Mouse (Mus musculus) liver, embryonic 12.5 days (tissue): ENCODE measurements around the gene Hyal6. TPM values are rescaled to one million over a fixed set of nuclear protein-coding genes. Genes with fewer than 3 reads are reported as not detected.

Source experiments
- ATAC-seq: fragments of 200-750 bp; cut with Nextera tagmentation; 2 replicates; pipeline ENCODE4 v1.8.0; 2017; ENCODE audit warnings: moderate number of reproducible peaks, mild to moderate bottlenecking, moderate library complexity
- H3K27ac ChIP-seq: fragments of 300-500 bp; sonication (generic); 2 replicates; pipeline ENCODE4 v1.5.1; 2016; ENCODE audit warnings: mild to moderate bottlenecking
- H3K27me3 ChIP-seq: fragments of 300-500 bp; sonication (generic); replicated peaks from 2 replicates; pipeline ENCODE4 v1.6.1; 2016; ENCODE audit warnings: mild to moderate bottlenecking, moderate library complexity
- H3K36me3 ChIP-seq: fragments of 300-500 bp; sonication (generic); 2 replicates; pipeline ENCODE4 v1.6.1; 2016; ENCODE audit warnings: mild to moderate bottlenecking, moderate library complexity
- H3K4me1 ChIP-seq: fragments of 300-500 bp; sonication (generic); 2 replicates; pipeline ENCODE4 v1.6.1; 2016
- H3K4me2 ChIP-seq: fragments of 300-500 bp; sonication (generic); 2 replicates; pipeline ENCODE4 v1.6.1; 2016; ENCODE audit warnings: mild to moderate bottlenecking, moderate library complexity
- H3K4me3 ChIP-seq: fragments of 300-500 bp; sonication (generic); 2 replicates; pipeline ENCODE4 v1.5.1; 2016; ENCODE audit warnings: mild to moderate bottlenecking, moderate library complexity
- H3K9ac ChIP-seq: fragments of 300-500 bp; sonication (generic); 2 replicates; pipeline ENCODE4 v1.6.1; 2016; ENCODE audit warnings: mild to moderate bottlenecking, moderate library complexity
- H3K9me3 ChIP-seq: fragments of 300-500 bp; sonication (generic); replicated peaks from 2 replicates; pipeline ENCODE4 v1.6.1; 2016; ENCODE audit warnings: mild to moderate bottlenecking, moderate library complexity
- WGBS: fragments of 180-500 bp; shearing (Covaris S2); methylation state at CpG from one replicate; pipeline ENCODE4 v1.1.7; 2016; ENCODE audit not compliant: insufficient replicate concordance; 5-methylcytosine and 5-hydroxymethylcytosine counted together
- polyA plus RNA-seq: library from polyadenylated mRNA; unstranded; fragments of >200 nt; fragmentation: Nextera tagmentation; extraction: Ambion mirVana; gene quantifications from 2 replicates; pipeline ENCODE4 v1.2.1, GENCODE M21; 2016

Gene Hyal6
- polyA plus RNA-seq, 1 experiment from 2014 or later: not detected

DNA sequence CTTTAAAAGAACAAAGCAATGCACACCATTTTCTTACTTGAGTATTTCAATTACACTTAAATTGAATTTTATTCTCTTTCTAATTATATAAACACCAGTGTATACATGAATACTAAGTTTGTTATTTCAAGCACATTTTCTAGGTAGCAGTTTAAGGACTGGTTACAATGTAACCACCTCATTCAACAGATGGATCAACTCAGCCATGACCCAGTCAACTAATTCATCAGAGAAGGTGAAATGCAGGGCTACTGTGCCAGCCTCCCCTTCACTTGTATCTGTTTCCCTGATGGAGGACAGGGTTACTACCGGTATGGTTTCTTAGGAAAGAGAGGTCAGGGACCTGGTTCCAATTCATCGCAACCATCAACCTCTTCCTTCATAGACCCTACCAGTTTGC, 33.2 kb downstream of the Hyal6 start:
- no peak overlapping the region for H3K4me2 ChIP-seq
- no peaks in the 10 kb centered on the region for H3K9me3 ChIP-seq
- H3K27ac ChIP-seq: no peak overlapping the region
- no peaks in the 10 kb centered on the region for H3K27me3 ChIP-seq
- H3K9ac ChIP-seq: no peak overlapping the region
- 70% methylated on average over 2 of the region's 2 CpGs for WGBS
- no peaks in the 10 kb centered on the region for H3K4me1 ChIP-seq
- ATAC-seq: no peak
- no peaks in the 10 kb centered on the region for H3K36me3 ChIP-seq
- no peak overlapping the region for H3K4me3 ChIP-seq

DNA sequence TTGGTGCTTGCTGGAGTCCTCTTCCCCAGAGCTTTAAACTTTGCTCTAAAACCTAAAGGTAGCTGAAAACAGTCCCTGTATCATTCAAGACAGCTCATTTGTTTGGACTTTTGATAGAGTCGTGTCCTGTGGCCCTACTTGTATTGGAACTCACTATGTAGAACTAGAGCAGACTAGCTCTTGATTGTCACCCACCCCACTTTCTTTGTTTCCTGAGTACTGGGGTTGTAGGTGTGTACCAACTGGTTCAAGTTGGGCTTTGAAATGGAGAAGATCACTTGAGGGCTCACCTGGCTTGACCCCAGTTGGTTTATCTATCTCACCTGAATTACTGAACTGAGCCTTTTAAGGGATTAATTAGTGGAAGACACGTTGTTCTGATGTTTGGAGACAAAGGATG, 46.1 kb downstream of the Hyal6 start:
- no peak for ATAC-seq
- WGBS: 42% methylated on average over 2 of the region's 2 CpGs

DNA sequence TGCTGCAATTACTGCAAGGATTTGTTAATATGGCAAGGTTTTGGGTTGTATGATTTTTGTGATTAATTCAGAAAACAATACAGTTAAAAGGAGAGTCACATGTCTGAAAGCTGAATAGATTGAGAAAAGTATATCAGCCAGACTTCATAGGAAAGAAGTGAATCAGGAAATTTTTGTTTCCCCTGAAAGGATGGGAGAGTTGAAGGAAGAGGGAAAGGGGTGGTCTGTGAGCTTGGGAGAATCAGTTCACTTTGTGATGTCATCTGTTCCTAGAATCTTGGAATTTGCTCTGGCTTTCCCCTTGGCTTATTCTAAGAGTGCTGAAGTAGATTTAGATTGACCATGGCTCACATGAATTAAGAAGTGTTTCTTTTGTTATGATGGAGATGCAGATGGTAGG, 57.8 kb downstream of the Hyal6 start, which contains the start of gene Spam1:
TSS of gene Spam1 (plus strand) at position 301 of the 400 bp plus-strand sequence.
- Histone ChIP-seq H3K9ac (no peak within 1 kb of the TSS), H3K4me2 (no peak within 1 kb of the TSS), H3K4me1 (no peaks in the 10 kb centered on the region), H3K27me3 (no peaks in the 10 kb centered on the region), H3K36me3 (no peaks in the 10 kb centered on the region), H3K27ac (no peak within 1 kb of the TSS), H3K4me3 (no peak within 1 kb of the TSS), H3K9me3 (no peaks in the 10 kb centered on the region)
- ATAC-seq: no peak

More for the DNA sequence above, 46.1 kb downstream of the Hyal6 start:
- no peak overlapping the region for H3K9ac ChIP-seq
- H3K4me3 ChIP-seq: no peak overlapping the region
- H3K36me3 ChIP-seq: no peaks in the 10 kb centered on the region
- H3K27ac ChIP-seq: no peak overlapping the region
- H3K4me1 ChIP-seq: no peaks in the 10 kb centered on the region
- H3K27me3 ChIP-seq: no peaks in the 10 kb centered on the region
- H3K9me3 ChIP-seq: no peaks in the 10 kb centered on the region
- no peak overlapping the region for H3K4me2 ChIP-seq

Other genes with a start within 250 kb of the Hyal6 start
- gene Iqub, start 218.2 kb upstream of the Hyal6 start, polyA plus RNA-seq: 0.07 TPM in 1 of 2 replicates, not detected in the other
- 274 and 277 TPM in 2 replicates for gene Ndufa5, start 205.2 kb upstream of the Hyal6 start, polyA plus RNA-seq
- 0.04 TPM in 1 of 2 replicates, not detected in the other for gene Asb15, start 205.1 kb upstream of the Hyal6 start, polyA plus RNA-seq
- not detected in 2 replicates for gene Lmod2, start 135.5 kb upstream of the Hyal6 start, polyA plus RNA-seq
- gene Wasl, start 68.2 kb upstream of the Hyal6 start, polyA plus RNA-seq: 27.9 and 30.9 TPM in 2 replicates
- not detected in 2 replicates for gene Hyal4, start 15.1 kb downstream of the Hyal6 start, polyA plus RNA-seq
- not detected in 2 replicates for gene Spam1, start 57.9 kb downstream of the Hyal6 start, polyA plus RNA-seq
- gene Hyal5, start 124.8 kb downstream of the Hyal6 start, polyA plus RNA-seq: not detected in 2 replicates
- 0.05 and 0.07 TPM in 2 replicates for gene Tmem229a, start 223.1 kb downstream of the Hyal6 start, polyA plus RNA-seq